Mouse (Mus musculus) brain, embryonic 14.5 days (tissue): ENCODE results near the gene Smok2b.

Experiments
- CTCF ChIP-seq: fragments of 200-500 bp; IDR thresholded peaks from 2 replicates; pipeline ENCODE4 v1.5.1; 2012; ENCODE audit warnings: inconsistent platforms, mild to moderate bottlenecking, moderate library complexity, borderline replicate concordance; ENCODE audit not compliant: insufficient read depth, insufficient read length; ENCODE audit errors: extremely low read depth
- POLR2A ChIP-seq: fragments of 200-500 bp; IDR thresholded peaks from 2 replicates; pipeline ENCODE4 v1.6.1; 2012; ENCODE audit warnings: mild to moderate bottlenecking, inconsistent platforms, borderline replicate concordance; ENCODE audit not compliant: poor library complexity, insufficient read depth, insufficient read length, severe bottlenecking; ENCODE audit errors: extremely low read depth

- TF ChIP-seq CTCF (no peak), POLR2A (no peak)
These were observed 14.5 kb upstream of the Smok2b start for GRCm38 (mm10) chr17:13215595-13215994.
